ENCODE assay signal across 8 mouse cellular contexts in the genomic region with DNA sequence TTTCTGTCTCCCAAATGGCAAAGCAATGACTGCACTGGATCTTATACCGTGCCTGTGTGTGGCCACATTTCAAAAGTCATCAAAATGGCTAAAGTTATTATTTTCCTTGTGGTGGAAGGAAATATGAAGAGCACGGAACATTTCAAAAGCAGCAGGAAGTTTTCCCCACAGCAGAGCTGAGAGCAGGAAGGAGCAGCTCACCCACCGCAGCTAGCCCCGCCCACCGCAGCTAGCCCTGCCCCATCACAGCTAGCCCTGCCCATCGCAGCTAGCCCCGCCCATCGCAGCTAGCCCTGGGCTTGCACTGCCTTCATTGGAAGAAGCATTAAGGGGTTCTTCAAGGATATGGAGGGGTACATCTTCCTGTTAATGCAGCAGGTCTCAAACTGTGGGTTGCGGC.
DNase-seq lines count a peak whose midpoint lies in the region; ATAC-seq lines count a peak whose summit lies in the region.

No protein-coding gene starts in this region.

- no peak overlapping the region for H3K27ac ChIP-seq in kidney, embryonic 14.5 days (ENCODE audit: low read depth, low read length)
- no peak overlapping the region for H3K27ac ChIP-seq in liver, embryonic 15.5 days (replicated peaks)

- 0 out of 2 replicates have a peak, but pooled peaks cover 4% of the 10 kb centered on the region for H3K4me1 ChIP-seq in kidney, embryonic 14.5 days (ENCODE audit: control insufficient read depth, insufficient read depth, low read length)
- H3K4me1 ChIP-seq in liver, embryonic 15.5 days (replicated peaks), result peaks cover 11% of the 10 kb centered on the region

- H3K36me3 ChIP-seq in kidney, embryonic 14.5 days (ENCODE audit: control insufficient read depth, insufficient read depth, low read length), result no peaks in the 10 kb centered on the region
- no peaks in the 10 kb centered on the region for H3K36me3 ChIP-seq in liver, embryonic 15.5 days (replicated peaks)

- intact Hi-C loops in left cerebral cortex, postnatal 4 days (cut with DNase I), result no loop called here

- WGBS in kidney, embryonic 14.5 days, result 59% methylated on average over 9 of the region's 9 CpGs
- WGBS in liver, embryonic 15.5 days (ENCODE audit: insufficient replicate concordance), result 21% methylated on average over 9 of the region's 9 CpGs

- no peak overlapping the region for H3K9ac ChIP-seq in kidney, embryonic 14.5 days (ENCODE audit: low read depth, low read length)
- no peak overlapping the region for H3K9ac ChIP-seq in liver, embryonic 15.5 days

- no peaks in the 10 kb centered on the region for H3K9me3 ChIP-seq in kidney, embryonic 14.5 days (ENCODE audit: control insufficient read depth, low read length)
- H3K9me3 ChIP-seq in liver, embryonic 15.5 days (replicated peaks), result no peaks in the 10 kb centered on the region

- no peak for DNase-seq in kidney, adult 8-10 months
- DNase-seq in c-Kit-positive CD71-positive TER-119-positive erythroid progenitor cells, embryonic 14.5 days (ENCODE audit: low spot score), result peak; percentile 21
- peak; percentile 71 to 77 for DNase-seq in thymus, postnatal 10 days (ENCODE audit: low spot score in 2 of 2)
- no peak for DNase-seq in left cerebral cortex, postnatal 4 days
- DNase-seq in ovary, postnatal 10 days (ENCODE audit: low spot score), result no peak
- no peak for DNase-seq in urinary bladder, adult 2 months (ENCODE audit: low spot score)

- H3K4me3 ChIP-seq in kidney, embryonic 14.5 days (ENCODE audit: low read length), result no peak overlapping the region
- H3K4me3 ChIP-seq in liver, embryonic 15.5 days (replicated peaks), result no peak overlapping the region

- H3K4me2 ChIP-seq in kidney, embryonic 14.5 days (replicated peaks; ENCODE audit: low read depth, low read length), result no peak overlapping the region
- H3K4me2 ChIP-seq in liver, embryonic 15.5 days, result 0 out of 2 replicates have a peak overlapping the region, but pooled peaks have one; percentile 6

- ATAC-seq in kidney, embryonic 14.5 days (ENCODE audit: low FRiP score, low TSS enrichment), result peak; percentile 49; the same call in 1 of the 2 replicates
- ATAC-seq in liver, embryonic 15.5 days (ENCODE audit: insufficient read depth), result peak; percentile 57

- no peaks in the 10 kb centered on the region for H3K27me3 ChIP-seq in kidney, embryonic 14.5 days (ENCODE audit: control insufficient read depth, insufficient read depth, low read length)
- no peaks in the 10 kb centered on the region for H3K27me3 ChIP-seq in liver, embryonic 15.5 days

Comparison
In these comparisons a context has a peak if more than half of its experiments do, and no peak if none do; other contexts are left out.
1. DNase-seq: peak in c-Kit-positive CD71-positive TER-119-positive erythroid progenitor cells, embryonic 14.5 days (single experiment) and thymus, postnatal 10 days (2 of 2); none in kidney, adult 8-10 months (0 of 2), left cerebral cortex, postnatal 4 days (single experiment), ovary, postnatal 10 days (single experiment) and urinary bladder, adult 2 months (single experiment).